Mouse (Mus musculus): ENCODE data around the gene Klrb1c. TPM values are rescaled to one million over a fixed set of nuclear protein-coding genes. Genes with fewer than 3 reads are reported as not detected.
A peak's percentile ranks its signal among the peaks of the same experiment; 100 is the strongest.
"Not testable (repeated sequence)": the region's sequence is repeated elsewhere in the genome, so short reads cannot be mapped to it uniquely, and the experiment has no call there.

Klrb1c gene
- polyA plus RNA-seq, 1 experiment from 2014 or later = not detected

GRCm38 (mm10) chr6:128766486-128767254 lies 22.3 kb downstream of the Klrb1c start:
- H3K27ac ChIP-seq (replicated peaks in 1 of 2; ENCODE audit: control insufficient read depth in 1 of 2, insufficient read depth in 1 of 2, low read depth in 2 of 2, low read length in 2 of 2) = 0 out of 4 replicates have a peak overlapping the region, but pooled peaks of 1 of the 2 experiments have one; percentile 9
- not testable (repeated sequence) for H3K4me1 ChIP-seq (ENCODE audit: control insufficient read depth in 2 of 2, insufficient read depth in 2 of 2, low read length in 2 of 2); H3K9ac ChIP-seq (ENCODE audit: low read length); H3K36me3 ChIP-seq (ENCODE audit: control insufficient read depth, insufficient read depth, low read length); H3K4me3 ChIP-seq (ENCODE audit: control insufficient read depth in 1 of 2, insufficient read depth in 1 of 2, low read depth in 1 of 2, low read length in 2 of 2); H3K27me3 ChIP-seq (ENCODE audit: control insufficient read depth, insufficient read depth, low read length); H3K9me3 ChIP-seq (ENCODE audit: control insufficient read depth, low read length); ATAC-seq (ENCODE audit: insufficient number of reproducible peaks, insufficient read depth, low FRiP score, low read depth)
- peak overlapping the region; percentile 16; the same call in 1 of the 2 replicates for H3K4me2 ChIP-seq (ENCODE audit: low read length)
- WGBS = 62% methylated on average over 6 of the region's 6 CpGs

DNA sequence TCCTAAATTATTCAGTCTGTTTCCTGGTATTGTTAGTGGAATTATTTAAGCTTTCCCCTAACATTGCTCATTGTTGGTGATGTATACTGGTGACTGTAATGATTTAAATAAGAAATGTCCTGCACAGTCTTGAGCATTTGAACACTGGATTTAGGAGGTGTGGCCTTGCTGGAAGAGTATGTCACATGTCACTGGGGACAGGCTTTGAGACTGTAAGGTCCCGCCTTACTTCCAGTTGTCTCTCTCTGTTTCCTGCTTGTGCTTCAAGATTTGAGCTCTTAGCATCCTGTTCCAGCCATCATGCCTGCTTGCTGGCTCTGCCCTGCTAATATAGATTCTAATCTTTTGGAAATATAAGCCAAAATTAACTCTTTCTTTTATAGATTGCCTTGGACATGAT lies 23.8 kb downstream of the Klrb1c start:
- no peak for ATAC-seq (ENCODE audit: insufficient number of reproducible peaks, insufficient read depth, low FRiP score, low read depth)
- Histone ChIP-seq H3K27ac (replicated peaks in 1 of 2; ENCODE audit: control insufficient read depth in 1 of 2, insufficient read depth in 1 of 2, low read depth in 2 of 2, low read length in 2 of 2) (no peak overlapping the region), H3K4me1 (ENCODE audit: control insufficient read depth in 2 of 2, insufficient read depth in 2 of 2, low read length in 2 of 2) (no peaks in the 10 kb centered on the region), H3K4me2 (ENCODE audit: low read length) (no peak overlapping the region), H3K27me3 (ENCODE audit: control insufficient read depth, insufficient read depth, low read length) (no peaks in the 10 kb centered on the region), H3K36me3 (ENCODE audit: control insufficient read depth, insufficient read depth, low read length) (no peaks in the 10 kb centered on the region), H3K9me3 (ENCODE audit: control insufficient read depth, low read length) (no peaks in the 10 kb centered on the region), H3K4me3 (ENCODE audit: control insufficient read depth in 1 of 2, insufficient read depth in 1 of 2, low read depth in 1 of 2, low read length in 2 of 2) (no peak overlapping the region), H3K9ac (ENCODE audit: low read length) (no peak overlapping the region)
- 72% methylated on average over 1 of the region's 1 CpGs for WGBS

DNA sequence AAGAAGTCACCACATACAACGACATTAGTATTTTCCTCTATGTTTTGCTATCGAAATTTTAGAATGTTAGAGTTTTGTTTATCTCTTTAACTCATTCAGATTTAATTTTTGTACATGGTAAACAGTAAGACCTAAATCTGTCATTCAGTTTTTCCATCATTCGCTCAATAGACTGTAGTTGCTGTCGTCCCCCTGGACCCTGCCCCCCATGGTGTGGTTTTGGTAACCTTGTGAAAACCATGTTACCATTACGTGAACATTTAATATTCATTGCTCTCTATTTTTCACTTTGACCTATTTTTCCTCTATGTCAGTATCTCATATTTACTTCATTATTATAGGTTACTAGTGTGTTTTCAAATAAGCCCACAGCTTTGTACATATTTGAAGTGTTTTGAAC lies 24.4 kb downstream of the Klrb1c start:
- Histone ChIP-seq H3K4me3 (ENCODE audit: control insufficient read depth in 1 of 2, insufficient read depth in 1 of 2, low read depth in 1 of 2, low read length in 2 of 2) (peak overlapping the region; percentile 31 to 61), H3K36me3 (ENCODE audit: control insufficient read depth, insufficient read depth, low read length) (no peaks in the 10 kb centered on the region), H3K9ac (ENCODE audit: low read length) (peak overlapping the region; percentile 52), H3K27me3 (ENCODE audit: control insufficient read depth, insufficient read depth, low read length) (no peaks in the 10 kb centered on the region), H3K4me2 (ENCODE audit: low read length) (peak overlapping the region; percentile 62), H3K4me1 (ENCODE audit: control insufficient read depth in 2 of 2, insufficient read depth in 2 of 2, low read length in 2 of 2) (no peaks in the 10 kb centered on the region), H3K27ac (replicated peaks in 1 of 2; ENCODE audit: control insufficient read depth in 1 of 2, insufficient read depth in 1 of 2, low read depth in 2 of 2, low read length in 2 of 2) (no peak overlapping the region), H3K9me3 (ENCODE audit: control insufficient read depth, low read length) (no peaks in the 10 kb centered on the region)
- no peak for ATAC-seq (ENCODE audit: insufficient number of reproducible peaks, insufficient read depth, low FRiP score, low read depth)
- 25% methylated on average over 5 of the region's 5 CpGs for WGBS

DNA sequence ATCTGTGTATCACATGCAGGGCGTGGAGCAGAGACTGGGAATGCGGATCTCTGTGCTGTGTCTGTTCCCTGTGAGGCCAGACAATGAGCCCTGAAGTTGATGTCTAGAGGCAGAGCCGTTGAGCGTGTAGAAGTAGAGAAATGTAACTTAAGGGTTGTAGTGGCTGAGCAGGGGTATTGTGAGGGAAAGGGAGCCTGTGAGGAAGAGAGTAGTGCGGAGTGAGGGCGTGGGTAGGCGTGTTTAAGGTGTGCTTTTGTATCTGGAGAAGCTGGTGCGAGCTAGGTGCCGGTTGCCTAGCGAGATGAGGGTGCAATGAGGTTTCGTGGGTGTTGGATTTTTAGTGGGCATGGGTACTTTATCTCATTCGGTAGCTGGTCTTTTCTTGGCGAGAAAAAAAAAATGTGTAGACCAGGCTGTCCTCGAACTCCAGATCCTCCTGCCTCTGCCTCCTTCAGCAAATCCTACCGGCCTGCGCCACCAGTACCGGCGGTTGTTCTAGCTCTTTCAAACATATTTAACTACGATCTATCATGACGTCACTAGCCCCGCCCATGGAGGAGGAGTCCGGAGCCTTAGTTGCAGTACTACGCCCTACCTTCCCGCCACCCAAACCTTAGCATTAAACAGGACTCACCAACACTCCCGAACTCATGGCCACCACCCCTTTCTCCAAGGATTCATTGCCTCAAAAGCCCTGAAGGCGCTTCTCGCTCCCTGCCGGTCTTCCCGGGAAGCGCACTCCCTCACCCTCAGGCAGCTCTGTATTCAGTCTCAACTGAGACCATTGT lies 25.1 kb downstream of the Klrb1c start:
- WGBS = 1% methylated on average over 30 of the region's 30 CpGs
- peak overlapping the region; percentile 53 to 61; a peak in 2 of 4 replicates for H3K27ac ChIP-seq (replicated peaks in 1 of 2; ENCODE audit: control insufficient read depth in 1 of 2, insufficient read depth in 1 of 2, low read depth in 2 of 2, low read length in 2 of 2)
- no peaks in the 10 kb centered on the region for H3K27me3 ChIP-seq (ENCODE audit: control insufficient read depth, insufficient read depth, low read length)
- H3K36me3 ChIP-seq (ENCODE audit: control insufficient read depth, insufficient read depth, low read length) = no peaks in the 10 kb centered on the region
- peak overlapping the region; percentile 61 to 77 for H3K4me3 ChIP-seq (ENCODE audit: control insufficient read depth in 1 of 2, insufficient read depth in 1 of 2, low read depth in 1 of 2, low read length in 2 of 2)
- H3K9ac ChIP-seq (ENCODE audit: low read length) = peak overlapping the region; percentile 76
- H3K4me1 ChIP-seq (ENCODE audit: control insufficient read depth in 2 of 2, insufficient read depth in 2 of 2, low read length in 2 of 2) = no peaks in the 10 kb centered on the region
- peak overlapping the region; percentile 81 for H3K4me2 ChIP-seq (ENCODE audit: low read length)
- ATAC-seq (ENCODE audit: insufficient number of reproducible peaks, insufficient read depth, low FRiP score, low read depth) = peak; percentile 95
- no peaks in the 10 kb centered on the region for H3K9me3 ChIP-seq (ENCODE audit: control insufficient read depth, low read length)

GRCm38 (mm10) chr6:128762892-128763670 lies 25.9 kb downstream of the Klrb1c start:
- 70% methylated on average over 10 of the region's 10 CpGs for WGBS
- not testable (repeated sequence) for H3K27me3 ChIP-seq (ENCODE audit: control insufficient read depth, insufficient read depth, low read length); ATAC-seq (ENCODE audit: insufficient number of reproducible peaks, insufficient read depth, low FRiP score, low read depth); H3K4me1 ChIP-seq (ENCODE audit: control insufficient read depth in 2 of 2, insufficient read depth in 2 of 2, low read length in 2 of 2); H3K27ac ChIP-seq (replicated peaks in 1 of 2; ENCODE audit: control insufficient read depth in 1 of 2, insufficient read depth in 1 of 2, low read depth in 2 of 2, low read length in 2 of 2); H3K9ac ChIP-seq (ENCODE audit: low read length); H3K9me3 ChIP-seq (ENCODE audit: control insufficient read depth, low read length); H3K36me3 ChIP-seq (ENCODE audit: control insufficient read depth, insufficient read depth, low read length)
- Histone ChIP-seq H3K4me2 (ENCODE audit: low read length) (peak overlapping the region; percentile 81), H3K4me3 (ENCODE audit: control insufficient read depth in 1 of 2, insufficient read depth in 1 of 2, low read depth in 1 of 2, low read length in 2 of 2) (peak overlapping the region; percentile 61 to 77)

DNA sequence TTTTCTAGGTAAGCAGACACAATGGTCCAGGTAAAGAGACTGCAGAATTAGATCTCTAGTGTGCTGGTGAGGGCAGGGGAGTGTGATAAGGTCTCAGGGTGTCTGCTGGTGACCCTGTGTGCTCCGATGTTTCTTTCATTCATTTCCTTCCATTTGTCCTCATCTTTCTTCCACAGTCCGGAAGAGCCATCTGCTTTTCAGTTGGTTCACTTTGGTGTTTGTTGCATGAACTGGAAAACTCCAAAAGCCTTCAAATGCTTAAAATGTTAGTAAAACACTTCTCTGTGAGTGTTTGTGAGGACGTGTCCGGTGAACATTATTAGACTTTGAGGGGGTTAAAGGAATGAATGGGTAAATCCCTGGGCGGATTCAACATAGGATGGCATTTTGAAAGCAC lies 27.9 kb downstream of the Klrb1c start:
- no peaks in the 10 kb centered on the region for H3K4me1 ChIP-seq (ENCODE audit: control insufficient read depth in 2 of 2, insufficient read depth in 2 of 2, low read length in 2 of 2)
- no peak overlapping the region; the same call in none of the 2 replicates for H3K9ac ChIP-seq (ENCODE audit: low read length)
- 38% methylated on average over 5 of the region's 5 CpGs for WGBS
- H3K9me3 ChIP-seq (ENCODE audit: control insufficient read depth, low read length) = no peaks in the 10 kb centered on the region
- H3K27ac ChIP-seq (replicated peaks in 1 of 2; ENCODE audit: control insufficient read depth in 1 of 2, insufficient read depth in 1 of 2, low read depth in 2 of 2, low read length in 2 of 2) = no peak overlapping the region
- H3K4me2 ChIP-seq (ENCODE audit: low read length) = peak overlapping the region; percentile 55
- peak overlapping the region; percentile 72 to 82 for H3K4me3 ChIP-seq (ENCODE audit: control insufficient read depth in 1 of 2, insufficient read depth in 1 of 2, low read depth in 1 of 2, low read length in 2 of 2)
- no peaks in the 10 kb centered on the region for H3K27me3 ChIP-seq (ENCODE audit: control insufficient read depth, insufficient read depth, low read length)
- H3K36me3 ChIP-seq (ENCODE audit: control insufficient read depth, insufficient read depth, low read length) = no peaks in the 10 kb centered on the region
- ATAC-seq (ENCODE audit: insufficient number of reproducible peaks, insufficient read depth, low FRiP score, low read depth) = no peak

DNA sequence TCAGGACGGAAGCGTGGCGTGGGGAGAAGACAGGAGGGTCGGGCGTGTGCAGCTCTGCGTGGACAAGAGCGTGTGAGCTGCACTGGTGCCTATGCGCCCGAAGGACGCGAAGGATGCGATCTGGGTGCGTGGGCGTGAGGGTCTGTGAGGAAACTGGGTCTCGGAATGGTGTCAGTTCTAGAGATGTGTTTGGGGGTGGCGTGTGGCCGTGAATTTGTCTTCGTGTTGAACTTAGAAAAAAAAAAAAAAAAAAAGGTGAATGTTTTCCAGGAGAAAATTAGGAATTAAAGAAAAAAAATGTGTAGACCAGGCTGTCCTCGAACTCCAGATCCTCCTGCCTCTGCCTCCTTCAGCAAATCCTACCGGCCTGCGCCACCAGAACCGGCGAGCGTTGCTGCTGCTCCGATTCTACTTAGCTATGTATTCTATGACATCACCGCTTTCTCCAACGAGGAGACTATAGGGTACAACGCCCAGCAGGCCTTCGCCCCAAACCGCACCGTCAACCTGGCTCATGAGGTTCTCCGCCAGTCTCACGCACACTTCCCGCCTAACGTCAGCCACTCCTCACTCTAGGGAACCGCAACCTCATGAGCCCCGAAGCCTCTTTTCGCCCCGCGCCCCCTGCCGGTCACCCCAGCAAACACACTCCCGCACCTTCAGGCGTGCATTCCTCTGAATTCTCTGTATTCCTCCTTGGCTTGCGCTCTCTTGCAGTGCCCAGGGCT lies 28.4 kb downstream of the Klrb1c start:
- peak overlapping the region; percentile 72 to 92 for H3K4me3 ChIP-seq (ENCODE audit: control insufficient read depth in 1 of 2, insufficient read depth in 1 of 2, low read depth in 1 of 2, low read length in 2 of 2)
- H3K27ac ChIP-seq (replicated peaks in 1 of 2; ENCODE audit: control insufficient read depth in 1 of 2, insufficient read depth in 1 of 2, low read depth in 2 of 2, low read length in 2 of 2) = peak overlapping the region; percentile 43 to 76
- H3K27me3 ChIP-seq (ENCODE audit: control insufficient read depth, insufficient read depth, low read length); H3K36me3 ChIP-seq (ENCODE audit: control insufficient read depth, insufficient read depth, low read length); H3K4me1 ChIP-seq (ENCODE audit: control insufficient read depth in 2 of 2, insufficient read depth in 2 of 2, low read length in 2 of 2); H3K9me3 ChIP-seq (ENCODE audit: control insufficient read depth, low read length): not testable (repeated sequence)
- H3K4me2 ChIP-seq (ENCODE audit: low read length) = peak overlapping the region; percentile 55
- peak; percentile 62 for ATAC-seq (ENCODE audit: insufficient number of reproducible peaks, insufficient read depth, low FRiP score, low read depth)
- under 1% methylated on average over 44 of the region's 44 CpGs for WGBS
- H3K9ac ChIP-seq (ENCODE audit: low read length) = peak overlapping the region; percentile 80
